Mouse (Mus musculus): ENCODE measurements around the gene Luc7l3.

The Luc7l3 gene

DNA sequence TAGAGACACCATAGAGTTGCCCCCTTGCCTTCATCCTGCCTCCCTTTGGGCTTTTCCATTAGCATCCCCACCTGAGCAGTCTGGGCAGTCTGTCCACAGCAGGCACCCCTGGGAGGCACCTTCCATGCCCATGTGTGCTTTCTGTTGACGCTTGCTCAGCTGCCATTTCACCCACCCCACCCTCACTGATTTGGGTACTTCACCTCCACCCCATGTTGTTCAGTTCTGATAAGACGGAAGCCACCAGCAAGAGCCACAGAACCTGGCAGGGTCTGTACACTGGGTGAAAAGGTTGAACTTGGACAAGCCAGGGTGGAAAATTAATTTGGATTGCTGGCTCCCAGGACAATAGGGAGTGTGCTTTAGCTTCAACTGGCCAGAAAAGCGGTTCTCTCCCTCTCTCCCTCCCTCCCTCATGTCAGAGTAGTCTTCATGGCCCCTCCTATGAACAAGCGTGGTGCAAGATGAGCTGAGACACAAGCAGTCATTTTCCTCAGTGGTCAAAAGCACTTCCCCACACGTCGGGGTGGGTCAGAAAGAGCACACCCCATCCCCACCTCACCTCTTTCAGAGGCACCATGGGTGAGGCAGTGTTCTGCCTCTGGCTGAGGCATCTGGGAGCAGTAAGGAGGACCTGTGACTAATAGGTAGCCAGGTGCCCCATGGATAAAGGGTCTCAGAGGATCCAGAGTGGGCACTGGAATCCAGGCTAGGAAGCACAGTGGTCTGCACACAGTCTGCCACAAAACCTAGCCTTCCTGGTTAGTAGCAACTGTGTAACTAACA is 60.0 kb downstream of the Luc7l3 start:
- no peak for DNase-seq (ENCODE audit: low spot score in 2 of 2)

DNA sequence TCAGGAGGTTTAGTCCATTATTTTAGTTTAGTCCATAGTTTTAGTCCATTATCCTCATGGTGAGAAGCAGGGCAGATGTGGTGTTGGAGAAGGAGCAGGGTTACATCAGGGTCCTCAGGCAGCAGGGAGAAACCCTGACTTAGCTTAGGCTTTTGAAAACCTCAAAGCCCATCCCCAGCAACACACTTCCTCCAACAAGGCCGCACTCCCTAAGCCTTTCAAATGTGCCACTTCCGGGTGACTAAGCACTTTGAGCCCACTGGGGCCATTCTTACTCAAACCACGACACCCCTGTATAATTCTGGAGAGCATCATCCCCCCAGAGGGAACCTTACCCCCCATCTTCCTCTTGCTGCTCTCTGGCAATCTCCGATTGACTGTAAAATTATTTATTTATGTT is 62.0 kb downstream of the Luc7l3 start:
- DNase-seq (ENCODE audit: low spot score in 2 of 2): no peak

DNA sequence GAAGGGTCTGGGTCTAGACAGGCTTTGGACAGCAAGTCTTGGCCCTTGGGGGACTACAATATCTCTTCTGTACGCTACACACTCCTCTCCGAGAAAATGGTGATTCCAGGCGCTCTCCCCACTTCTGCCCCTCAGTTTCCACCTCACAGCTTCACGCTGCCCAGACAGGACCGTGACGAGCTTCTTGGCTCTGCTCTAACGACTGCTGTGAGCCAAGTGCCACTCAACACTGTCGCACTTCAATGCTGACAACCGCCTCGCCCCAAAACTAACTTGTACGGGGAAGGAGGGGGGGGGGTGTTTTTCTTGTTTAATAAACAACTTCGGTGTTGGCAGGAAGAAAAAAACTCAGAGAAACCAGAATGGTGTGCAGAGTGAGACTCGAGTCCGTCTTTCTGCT is 63.8 kb downstream of the Luc7l3 start:
- DNase-seq (ENCODE audit: low spot score in 2 of 2): no peak

DNA sequence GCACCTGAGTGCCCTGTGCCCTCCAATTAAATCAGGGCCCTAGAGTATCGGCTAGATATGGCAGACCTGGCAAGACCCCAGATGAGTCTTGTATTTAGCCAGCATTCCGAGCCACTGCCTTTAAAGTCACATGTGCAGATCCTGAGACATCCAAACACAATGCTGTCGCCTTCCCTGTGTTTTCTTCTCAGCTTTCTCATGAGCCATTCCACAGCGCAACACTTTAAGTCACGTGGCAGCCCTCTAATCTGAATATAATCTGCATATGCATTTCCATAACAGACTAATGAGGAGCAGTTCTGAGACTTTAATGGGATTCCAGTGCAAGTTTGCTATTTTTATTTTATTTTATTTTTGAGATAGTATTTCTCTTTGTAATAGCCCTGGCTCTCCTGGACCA is 66.1 kb downstream of the Luc7l3 start:
- DNase-seq (ENCODE audit: low spot score in 2 of 2): no peak

DNA sequence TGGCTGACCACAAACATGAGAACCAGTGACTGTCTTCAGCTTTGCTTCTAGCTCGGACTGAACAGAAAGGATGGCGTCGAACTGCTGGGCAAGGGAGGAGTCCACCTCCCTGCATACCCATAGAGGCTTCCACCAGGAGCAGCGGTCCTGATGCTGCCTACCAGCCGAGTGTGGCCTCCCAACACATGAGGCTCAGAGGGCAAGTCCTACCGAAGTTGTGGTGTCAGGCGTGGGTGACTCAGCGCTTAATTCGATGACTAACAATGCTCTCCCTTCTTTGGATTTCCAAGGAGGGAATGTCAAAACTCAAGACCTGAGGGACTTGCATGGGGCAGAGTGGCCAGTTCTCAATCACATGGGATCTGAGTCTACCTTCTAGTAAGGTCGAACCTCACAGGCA is 68.1 kb downstream of the Luc7l3 start:
- no peak for DNase-seq (ENCODE audit: low spot score in 2 of 2)

DNA sequence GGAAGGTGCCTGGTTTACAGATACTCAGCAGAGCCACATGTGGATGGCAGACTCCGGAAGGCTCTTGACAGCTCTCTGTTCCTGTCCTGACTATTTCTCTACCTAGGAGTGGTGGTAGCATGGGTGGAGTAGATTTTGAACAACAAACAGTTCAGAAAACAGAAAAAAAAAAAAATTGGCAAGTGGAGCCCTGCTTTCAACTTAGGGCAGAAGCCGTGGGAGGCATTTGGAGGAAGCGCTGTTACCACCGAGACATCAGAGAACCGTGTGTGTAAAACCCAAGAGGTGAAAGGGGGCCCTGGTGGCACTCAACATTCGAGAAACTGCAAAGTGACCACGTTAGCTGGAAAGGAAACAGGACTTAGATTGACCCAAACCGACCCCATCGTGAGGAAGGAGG is 68.6 kb downstream of the Luc7l3 start:
- no peak for DNase-seq (ENCODE audit: low spot score in 2 of 2)

DNA sequence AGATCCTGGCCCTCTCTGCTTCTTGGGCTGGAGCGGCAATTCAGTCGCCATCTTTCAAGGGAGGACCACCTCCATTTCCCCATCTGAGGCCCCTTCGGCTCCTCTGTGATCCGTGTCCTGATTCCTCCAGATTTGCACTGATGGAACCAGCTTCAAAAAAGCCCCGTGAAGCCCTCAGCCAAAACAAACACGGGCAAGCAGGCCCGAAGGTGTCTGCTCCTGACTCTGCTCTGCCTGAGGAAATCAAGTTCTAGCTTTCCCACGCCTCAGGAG is 75.1 kb downstream of the Luc7l3 start:
- DNase-seq (ENCODE audit: low spot score in 2 of 2): no peak

DNA sequence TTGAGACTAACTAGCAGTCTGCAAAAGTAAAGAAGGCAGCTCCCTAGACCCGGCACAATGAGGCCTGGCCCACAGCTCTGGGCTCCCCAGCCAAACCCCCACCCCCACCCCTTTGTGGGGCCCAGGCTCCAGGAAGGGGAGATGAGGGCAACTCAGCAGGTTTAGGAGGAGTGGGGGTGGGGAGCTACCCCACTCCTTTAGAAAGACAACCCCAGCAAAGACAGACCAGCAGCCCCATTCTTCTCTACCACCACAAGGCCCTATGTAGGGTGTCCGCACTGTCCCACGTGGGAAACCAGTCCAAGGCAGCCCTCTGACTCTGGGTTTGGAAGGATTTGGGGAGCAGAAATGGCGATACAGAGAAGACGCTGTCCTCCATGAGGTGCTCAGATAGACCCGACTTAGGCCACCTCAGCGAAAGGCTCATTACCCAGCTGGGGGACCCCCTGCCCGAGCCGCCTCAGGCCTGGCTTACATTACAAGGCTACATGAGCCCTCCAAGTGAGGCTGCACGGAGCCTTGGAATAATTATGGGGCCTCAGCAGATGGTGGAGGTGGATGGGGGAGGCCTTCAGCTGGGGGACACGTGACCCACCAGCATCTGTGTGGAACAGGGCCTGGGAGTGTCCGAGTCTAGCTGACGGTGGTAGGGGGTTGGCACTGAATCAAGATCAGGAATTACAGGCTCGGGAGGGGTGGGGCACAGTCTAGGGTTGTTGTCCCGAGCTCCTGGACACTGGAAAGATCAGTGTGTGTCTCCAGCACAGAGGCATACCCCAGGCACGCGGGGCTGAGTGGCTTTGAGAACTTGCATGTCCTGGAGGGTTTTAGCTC is 75.6 kb downstream of the Luc7l3 start, which contains the start of gene Wfikkn2:
Wfikkn2 (minus strand) TSS at position 51 of the 834 bp plus-strand sequence.
- DNase-seq (ENCODE audit: low spot score in 2 of 2): no peak

DNA sequence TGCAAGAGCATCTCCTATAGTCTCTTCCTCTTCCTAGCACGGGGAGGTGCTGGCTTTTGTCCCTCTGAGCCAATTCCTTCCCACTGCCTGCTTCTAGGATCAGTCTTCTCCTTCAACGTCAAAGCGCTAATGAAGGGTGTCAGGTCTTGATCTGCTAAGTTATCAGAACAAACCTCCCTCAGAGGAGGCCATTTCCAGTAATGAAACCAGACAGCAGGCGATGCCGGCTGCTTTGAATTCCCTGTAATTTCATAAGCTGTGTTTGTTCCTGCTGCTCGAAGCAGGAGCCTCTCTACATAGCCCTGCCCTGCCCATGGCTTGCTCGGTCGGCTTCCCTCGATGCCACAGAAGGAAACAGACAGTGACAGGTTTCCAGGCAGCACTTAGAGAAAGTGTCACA is 77.4 kb downstream of the Luc7l3 start:
- no peak for DNase-seq (ENCODE audit: low spot score in 2 of 2)

DNA sequence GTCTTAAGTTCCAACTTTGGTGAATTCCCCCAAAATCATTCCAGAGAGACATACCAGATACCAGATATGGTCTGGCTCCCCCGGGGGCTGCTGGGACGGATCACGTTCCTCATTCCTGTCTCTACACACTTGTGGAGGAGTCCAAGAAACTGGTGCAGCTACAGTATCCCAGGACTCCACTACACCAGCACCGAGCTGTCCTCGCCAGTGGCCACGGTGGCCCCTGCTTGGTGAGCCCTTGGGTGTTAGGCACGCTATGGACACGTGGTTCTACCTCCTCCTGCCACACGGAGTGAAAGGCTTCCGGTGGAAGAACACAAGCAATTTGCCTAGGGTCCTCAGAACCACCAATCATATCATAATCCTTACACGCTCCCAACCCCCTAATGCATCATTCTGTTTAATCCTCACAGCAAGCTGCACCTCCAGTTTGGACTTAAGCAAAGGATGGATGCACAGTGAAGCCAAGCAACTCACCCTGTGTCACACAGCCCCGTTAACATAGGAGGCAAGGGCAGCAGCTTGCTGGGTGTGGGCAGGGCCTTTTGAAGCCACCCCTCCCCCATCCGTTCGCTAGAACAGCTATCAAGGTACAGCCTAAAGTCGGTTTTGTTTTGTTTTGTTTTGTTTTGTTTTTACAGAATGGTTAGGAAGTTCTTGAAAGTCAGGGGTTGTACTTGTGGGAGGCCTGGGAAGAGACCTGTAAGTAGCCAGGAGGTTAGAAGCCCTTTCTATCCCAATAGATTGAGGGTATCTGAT is 78.2 kb downstream of the Luc7l3 start:
- no peak for DNase-seq (ENCODE audit: low spot score in 2 of 2)

DNA sequence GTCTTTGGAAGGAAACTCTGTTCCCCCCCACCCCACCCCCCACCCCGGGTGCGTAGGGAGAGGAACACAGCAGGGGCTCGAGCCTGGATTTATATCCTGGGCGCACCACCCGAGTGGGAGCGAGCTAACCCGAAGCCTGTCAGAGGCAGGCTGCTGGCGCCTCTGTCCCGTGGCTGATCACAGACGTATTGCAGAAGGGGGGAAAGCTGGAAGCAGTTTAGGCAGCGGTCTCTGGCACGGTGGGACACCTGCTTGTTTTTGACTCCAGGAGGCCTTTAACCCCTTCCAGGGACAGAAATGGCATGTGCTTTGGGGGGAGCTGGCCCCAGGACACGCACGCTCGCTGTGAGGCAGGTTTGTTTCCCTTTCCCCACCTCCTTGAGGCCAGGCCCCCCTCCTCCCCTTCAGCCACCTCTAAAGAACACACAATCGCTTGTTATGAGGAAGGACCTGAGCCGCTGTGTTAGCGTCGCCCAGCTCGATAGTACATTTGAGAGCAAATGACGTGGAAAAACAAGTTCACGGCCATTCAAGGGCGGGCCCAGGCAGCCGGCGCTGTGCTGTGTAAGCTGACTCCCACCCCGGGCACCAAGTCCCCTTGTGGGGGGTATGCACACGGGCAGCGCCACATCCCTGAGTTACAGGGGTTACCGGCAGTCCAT is 78.9 kb downstream of the Luc7l3 start:
- no peak for DNase-seq (ENCODE audit: low spot score in 2 of 2)

DNA sequence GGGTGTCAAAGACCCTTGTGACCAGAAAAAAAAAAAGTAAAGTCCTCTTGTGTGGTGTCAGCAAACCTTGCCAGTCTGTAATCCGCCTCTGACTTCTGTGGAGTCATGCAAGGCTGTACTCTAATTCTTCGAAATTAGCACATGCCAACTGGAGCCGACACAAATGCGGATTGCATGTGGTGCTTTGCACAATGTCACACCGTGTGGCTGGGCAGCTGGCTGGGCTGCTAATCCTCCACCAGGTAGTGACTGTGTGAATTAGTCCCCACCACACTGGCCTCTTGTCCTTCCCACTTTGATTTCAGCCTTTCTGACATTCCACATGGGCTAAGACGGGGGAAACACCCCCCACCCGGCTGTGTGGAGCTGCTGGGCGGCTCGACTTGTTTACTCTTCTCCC is 82.1 kb downstream of the Luc7l3 start:
- no peak for DNase-seq (ENCODE audit: low spot score in 2 of 2)

DNA sequence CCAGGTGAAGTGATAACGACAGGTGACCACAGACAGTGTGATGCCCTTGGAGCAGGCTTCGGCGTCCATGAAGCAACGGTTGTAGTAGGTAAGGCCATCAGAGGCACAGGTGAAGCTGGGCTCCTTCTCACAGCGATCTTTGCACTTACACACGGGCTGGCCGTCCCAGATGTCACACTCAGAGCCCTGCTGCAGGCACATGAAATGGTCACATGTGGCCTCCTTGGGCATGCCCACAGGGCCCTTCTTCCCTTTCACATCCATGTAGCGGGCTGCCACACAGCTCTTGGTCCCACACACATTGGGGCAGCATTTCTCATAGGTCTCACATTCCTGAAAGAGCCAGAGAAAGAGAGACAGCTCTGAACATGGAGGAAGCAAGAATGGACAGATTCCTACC is 83.0 kb downstream of the Luc7l3 start:
- no peak for DNase-seq (ENCODE audit: low spot score in 2 of 2)
